Comparison of ENCODE assay signal across 10 mouse cellular contexts in genomic region chr13:107094976-107095716, GRCm38 (mm10).
DNase-seq lines count a peak whose midpoint lies in the region; ATAC-seq and TF ChIP-seq lines count a peak whose summit lies in the region.
"Had no signal": no experiment of that assay in that cellular context is flagged by ENCODE, and none has a peak within 500 bp of the region (broad histone marks: within the 10 kb centered on the region; RNA-seq: fewer than 3 reads in every experiment).

No protein-coding gene starts in this region.

- WGBS in lung, postnatal 0 days: 54% methylated on average over 11 of the region's 11 CpGs
- WGBS in heart, embryonic 15.5 days: 24% methylated on average over 11 of the region's 11 CpGs
- WGBS in liver, postnatal 0 days (ENCODE audit: insufficient replicate concordance): 28% methylated on average over 11 of the region's 11 CpGs
- WGBS in kidney, embryonic 14.5 days: 69% methylated on average over 11 of the region's 11 CpGs
- 83% methylated on average over 11 of the region's 11 CpGs for WGBS in hindbrain, embryonic 11.5 days

- no peak for TF ChIP-seq CTCF in lung, postnatal 0 days (IDR thresholded peaks at IDR 0.05)
- TF ChIP-seq CTCF in liver, postnatal 0 days (IDR thresholded peaks at IDR 0.05; ENCODE audit: low read depth): no peak

- no peaks in the 10 kb centered on the region for H3K4me1 ChIP-seq in lung, postnatal 0 days (ENCODE audit: insufficient read depth, low read depth, low read length)
- peaks cover 24% of the 10 kb centered on the region for H3K4me1 ChIP-seq in heart, embryonic 15.5 days (replicated peaks)
- peaks cover 29% of the 10 kb centered on the region for H3K4me1 ChIP-seq in liver, postnatal 0 days (ENCODE audit: insufficient read depth)
- no peaks in the 10 kb centered on the region for H3K4me1 ChIP-seq in kidney, embryonic 14.5 days (ENCODE audit: control insufficient read depth, insufficient read depth, low read length)
- no peaks in the 10 kb centered on the region for H3K4me1 ChIP-seq in hindbrain, embryonic 11.5 days (replicated peaks; ENCODE audit: control insufficient read depth, insufficient read depth, low read length)

- peak overlapping the region; percentile 25; the same call in 1 of the 2 replicates for H3K4me2 ChIP-seq in lung, postnatal 0 days (replicated peaks; ENCODE audit: low read depth, low read length)
- H3K4me2 ChIP-seq in heart, embryonic 15.5 days: peak overlapping the region; percentile 48
- peak overlapping the region; percentile 49 for H3K4me2 ChIP-seq in liver, postnatal 0 days (ENCODE audit: low read depth, low read length)
- H3K4me2 ChIP-seq in kidney, embryonic 14.5 days (replicated peaks; ENCODE audit: low read depth, low read length): no peak overlapping the region
- H3K4me2 ChIP-seq in hindbrain, embryonic 11.5 days (replicated peaks; ENCODE audit: low read depth, low read length): no peak overlapping the region

- H3K27ac ChIP-seq in lung, postnatal 0 days (ENCODE audit: low read length): 0 out of 2 replicates have a peak overlapping the region, but pooled peaks have one; percentile 14
- H3K27ac ChIP-seq in heart, embryonic 15.5 days: peak overlapping the region; percentile 89
- no peak overlapping the region for H3K27ac ChIP-seq in liver, postnatal 0 days (ENCODE audit: low read depth)
- no peak overlapping the region for H3K27ac ChIP-seq in kidney, embryonic 14.5 days (ENCODE audit: low read depth, low read length)
- no peak overlapping the region for H3K27ac ChIP-seq in hindbrain, embryonic 11.5 days (ENCODE audit: low read depth, low read length)

- no peaks in the 10 kb centered on the region for H3K36me3 ChIP-seq in lung, postnatal 0 days (ENCODE audit: insufficient read depth, low read length)
- H3K36me3 ChIP-seq in heart, embryonic 15.5 days: no peaks in the 10 kb centered on the region
- no peaks in the 10 kb centered on the region for H3K36me3 ChIP-seq in liver, postnatal 0 days (replicated peaks; ENCODE audit: insufficient read depth, low read length)
- H3K36me3 ChIP-seq in kidney, embryonic 14.5 days (ENCODE audit: control insufficient read depth, insufficient read depth, low read length): no peaks in the 10 kb centered on the region
- no peaks in the 10 kb centered on the region for H3K36me3 ChIP-seq in hindbrain, embryonic 11.5 days (ENCODE audit: control insufficient read depth, insufficient read depth, low read length)

- no peaks in the 10 kb centered on the region for H3K9me3 ChIP-seq in lung, postnatal 0 days (ENCODE audit: low read length)
- H3K9me3 ChIP-seq in heart, embryonic 15.5 days (replicated peaks): no peaks in the 10 kb centered on the region
- H3K9me3 ChIP-seq in liver, postnatal 0 days (ENCODE audit: low read length): no peaks in the 10 kb centered on the region
- H3K9me3 ChIP-seq in kidney, embryonic 14.5 days (ENCODE audit: control insufficient read depth, low read length): no peaks in the 10 kb centered on the region
- H3K9me3 ChIP-seq in hindbrain, embryonic 11.5 days (ENCODE audit: control insufficient read depth, low read length): no peaks in the 10 kb centered on the region

- H3K9ac ChIP-seq in lung, postnatal 0 days (replicated peaks; ENCODE audit: low read depth): no peak overlapping the region
- H3K9ac ChIP-seq in heart, embryonic 15.5 days: 0 out of 2 replicates have a peak overlapping the region, but pooled peaks have one; percentile 20
- no peak overlapping the region; the same call in 1 of the 2 replicates for H3K9ac ChIP-seq in liver, postnatal 0 days (replicated peaks)
- H3K9ac ChIP-seq in kidney, embryonic 14.5 days (ENCODE audit: low read depth, low read length): no peak overlapping the region
- H3K9ac ChIP-seq in hindbrain, embryonic 11.5 days (ENCODE audit: low read depth, low read length): no peak overlapping the region

- H3K27me3 ChIP-seq in lung, postnatal 0 days (replicated peaks; ENCODE audit: insufficient read depth, low read length): no peaks in the 10 kb centered on the region
- no peaks in the 10 kb centered on the region for H3K27me3 ChIP-seq in heart, embryonic 15.5 days
- no peaks in the 10 kb centered on the region for H3K27me3 ChIP-seq in liver, postnatal 0 days (ENCODE audit: insufficient read depth, low read length)
- H3K27me3 ChIP-seq in kidney, embryonic 14.5 days (ENCODE audit: control insufficient read depth, insufficient read depth, low read length): no peaks in the 10 kb centered on the region
- no peaks in the 10 kb centered on the region for H3K27me3 ChIP-seq in hindbrain, embryonic 11.5 days (ENCODE audit: control insufficient read depth, insufficient read depth, low read length)

- no peak overlapping the region for H3K4me3 ChIP-seq in lung, postnatal 0 days (ENCODE audit: low read depth, low read length)
- peak overlapping the region; percentile 10; the same call in 1 of the 2 replicates for H3K4me3 ChIP-seq in heart, embryonic 15.5 days
- no peak overlapping the region for H3K4me3 ChIP-seq in liver, postnatal 0 days (ENCODE audit: low read depth, low read length)
- no peak overlapping the region for H3K4me3 ChIP-seq in kidney, embryonic 14.5 days (ENCODE audit: low read length)
- H3K4me3 ChIP-seq in hindbrain, embryonic 11.5 days (ENCODE audit: low read depth, low read length): no peak overlapping the region

- ATAC-seq in lung, postnatal 0 days: no peak; the same call in 1 of the 2 replicates
- ATAC-seq in heart, embryonic 15.5 days (replicated peaks; ENCODE audit: insufficient number of reproducible peaks, insufficient read depth, low FRiP score, low read depth): peak; percentile 80
- peak; percentile 10; the same call in 1 of the 2 replicates for ATAC-seq in liver, postnatal 0 days
- no peak; the same call in 1 of the 2 replicates for ATAC-seq in kidney, embryonic 14.5 days (ENCODE audit: low FRiP score, low TSS enrichment)
- no peak for ATAC-seq in hindbrain, embryonic 11.5 days (ENCODE audit: low FRiP score)

- peak; percentile 32 for DNase-seq in lung, postnatal 0 days (ENCODE audit: low spot score)
- no peak for DNase-seq in lung, postnatal 25 days (ENCODE audit: low spot score)
- DNase-seq in liver, postnatal 0 days: no peak
- DNase-seq in yolk sac, embryonic 10.5 days (ENCODE audit: low spot score): no peak
- no peak for DNase-seq in right cerebral cortex, adult 18-20 months
- no peak for DNase-seq in hindbrain, embryonic 11.5 days (ENCODE audit: low spot score)
- DNase-seq: kidney, adult 11 months; right cerebral cortex, postnatal 14 days had no signal

- TF ChIP-seq EP300 in lung, postnatal 0 days (IDR thresholded peaks at IDR 0.05): no peak
- no peak for TF ChIP-seq EP300 in liver, postnatal 0 days (IDR thresholded peaks at IDR 0.05; ENCODE audit: low read depth)

Comparison
In these comparisons a context has a peak if more than half of its experiments do, and no peak if none do; other contexts are left out.
1. ATAC-seq: peak in heart, embryonic 15.5 days (single experiment) and liver, postnatal 0 days (single experiment); none in lung, postnatal 0 days (single experiment), kidney, embryonic 14.5 days (single experiment) and hindbrain, embryonic 11.5 days (single experiment).
2. H3K27ac ChIP-seq: peak in lung, postnatal 0 days (single experiment) and heart, embryonic 15.5 days (single experiment); none in liver, postnatal 0 days (single experiment), kidney, embryonic 14.5 days (single experiment) and hindbrain, embryonic 11.5 days (single experiment).
3. H3K4me2 ChIP-seq: peak in lung, postnatal 0 days (single experiment), heart, embryonic 15.5 days (single experiment) and liver, postnatal 0 days (single experiment); none in kidney, embryonic 14.5 days (single experiment) and hindbrain, embryonic 11.5 days (single experiment).